In the genomic region with DNA sequence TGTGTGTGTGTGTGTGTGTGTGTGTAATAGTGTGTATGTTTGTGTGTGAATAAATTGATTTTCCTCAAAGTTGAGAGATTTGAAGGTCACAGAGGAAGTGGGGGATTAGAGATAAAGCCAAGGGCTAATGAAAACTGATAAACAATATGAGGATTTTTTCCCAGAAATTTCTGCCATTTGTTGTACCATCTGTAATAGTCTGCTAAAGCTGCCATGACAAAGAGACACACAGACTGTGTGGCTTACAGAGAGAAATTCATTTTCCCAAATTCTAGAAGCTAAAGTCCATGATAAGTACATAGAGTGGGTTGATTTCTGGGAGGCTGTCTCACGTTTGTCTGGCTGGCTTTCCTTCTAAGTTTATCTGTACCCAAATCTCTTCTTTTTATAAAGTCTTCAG, we compare ENCODE assay signal across 22 mouse cellular contexts.
DNase-seq lines count a peak whose midpoint lies in the region; ATAC-seq and TF ChIP-seq lines count a peak whose summit lies in the region.
"Had no signal": no experiment of that assay in that cellular context is flagged by ENCODE, and none has a peak within 500 bp of the region (broad histone marks: within the 10 kb centered on the region; RNA-seq: fewer than 3 reads in every experiment).

No protein-coding gene starts in this region.

- no peaks in the 10 kb centered on the region for H3K27me3 ChIP-seq in kidney, adult 2 months (replicated peaks; ENCODE audit: control insufficient read depth, insufficient read depth, low read length)
- H3K27me3 ChIP-seq: embryonic facial prominence, embryonic 13.5 days; embryonic facial prominence, embryonic 15.5 days had no signal

- H3K4me3 ChIP-seq in layer of hippocampus, adult 2 months, result no peak overlapping the region
- H3K4me3 ChIP-seq in kidney, adult 2 months (ENCODE audit: insufficient read depth, low read depth, low read length), result no peak overlapping the region
- H3K4me3 ChIP-seq: embryonic facial prominence, embryonic 13.5 days; embryonic facial prominence, embryonic 15.5 days; erythroblast, embryonic 14.5 days had no signal

- H3K27ac ChIP-seq in layer of hippocampus, adult 2 months, result peak overlapping the region; percentile 36; the same call in 1 of the 2 replicates
- no peak overlapping the region for H3K27ac ChIP-seq in kidney, adult 2 months (ENCODE audit: insufficient read depth, low read depth, low read length)
- H3K27ac ChIP-seq: embryonic facial prominence, embryonic 13.5 days; embryonic facial prominence, embryonic 15.5 days had no signal

- TF ChIP-seq CTCF in layer of hippocampus, adult 2 months (conservative IDR thresholded peaks at IDR 0.05), result no peak
- no peak for TF ChIP-seq CTCF in kidney, adult 2 months (conservative IDR thresholded peaks at IDR 0.05; ENCODE audit: insufficient read depth, insufficient read length, low read depth, low read length)

- no peaks in the 10 kb centered on the region for H3K36me3 ChIP-seq in kidney, adult 2 months (ENCODE audit: control insufficient read depth, insufficient read depth, low read length)
- H3K36me3 ChIP-seq: embryonic facial prominence, embryonic 13.5 days; embryonic facial prominence, embryonic 15.5 days had no signal

- H3K4me1 ChIP-seq in kidney, adult 2 months (ENCODE audit: control insufficient read depth, insufficient read depth, low read length), result no peaks in the 10 kb centered on the region
- H3K4me1 ChIP-seq: embryonic facial prominence, embryonic 13.5 days; embryonic facial prominence, embryonic 15.5 days had no signal

- DNase-seq in layer of hippocampus, adult 11-12 months (ENCODE audit: low spot score), result peak; percentile 3
- DNase-seq in layer of hippocampus, postnatal 36 days, result no peak
- DNase-seq in layer of hippocampus, adult 2 months (ENCODE audit: low spot score in 2 of 2), result peak; percentile 27 to 33
- DNase-seq in layer of hippocampus, postnatal 25 days (ENCODE audit: extremely low spot score in 1 of 2, low spot score in 1 of 2), result no peak
- DNase-seq in layer of hippocampus, adult 9-10 months (ENCODE audit: low spot score), result peak; percentile 33
- DNase-seq in telencephalon, adult 2 months (ENCODE audit: low read depth, low spot score), result peak; percentile 9
- no peak for DNase-seq in kidney, adult 2 months
- DNase-seq: adrenal gland, adult 2 months; adrenal gland, postnatal 10 days; adrenal gland, postnatal 25 days; cerebellum, adult 11-12 months; cerebellum, adult 2 months; cerebellum, adult 9-10 months; cerebellum, postnatal 14 days; cerebellum, postnatal 36 days; embryo, embryonic 11 days had no signal

- WGBS in kidney, adult 2 months, result 28% methylated on average over 1 of the region's 1 CpGs

- no peak for TF ChIP-seq POLR2A in kidney, adult 2 months (IDR thresholded peaks at IDR 0.05; ENCODE audit: low read depth, low read length)

- no peak for ATAC-seq in inflammation-experienced regulatory T-cells, adult 6 months
- ATAC-seq: forebrain, embryonic 14.5 days; forebrain, embryonic 16.5 days had no signal

Comparison
In these comparisons a context has a peak if more than half of its experiments do, and no peak if none do; other contexts are left out.
1. DNase-seq: peak in layer of hippocampus, adult 11-12 months (single experiment), layer of hippocampus, adult 2 months (2 of 2), layer of hippocampus, adult 9-10 months (single experiment) and telencephalon, adult 2 months (single experiment); none in layer of hippocampus, postnatal 36 days (0 of 2), layer of hippocampus, postnatal 25 days (0 of 2) and kidney, adult 2 months (single experiment).